Mouse (Mus musculus) ES-E14 (cell line): Measurements from ENCODE around the gene Dlgap1. TPM values are rescaled to one million over a fixed set of nuclear protein-coding genes. Genes with fewer than 3 reads are reported as not detected.

ENCODE experiments used
- DNase-seq: peaks from one replicate; pipeline ENCODE4 v3.0.0-alpha.2; 2013; ENCODE audit warnings: low read depth, low spot score
- H3K27ac ChIP-seq: 2 replicates; pipeline ENCODE4 v1.5.1; 2012; ENCODE audit warnings: low read depth, mild to moderate bottlenecking, low read length, moderate library complexity, mixed read lengths; ENCODE audit not compliant: poor library complexity, insufficient read depth, severe bottlenecking
- H3K36me3 ChIP-seq: 2 replicates; pipeline ENCODE4 v1.6.1; 2012; ENCODE audit warnings: mild to moderate bottlenecking, low read length, moderate library complexity, mixed read lengths; ENCODE audit not compliant: control insufficient read depth, poor library complexity, insufficient read depth, severe bottlenecking
- H3K4me1 ChIP-seq, 2 experiments: fragments of 150-350 bp in 1 of 2; sonication (generic) in 1 of 2; 2 replicates each; pipeline ENCODE4 v1.6.1; 2012; ENCODE audit warnings: low read length in 2 of 2, mild to moderate bottlenecking in 1 of 2, mixed read lengths in 1 of 2; ENCODE audit not compliant: control insufficient read depth in 2 of 2, insufficient read depth in 2 of 2, poor library complexity in 1 of 2
- H3K4me3 ChIP-seq, 2 experiments: fragments of 150-350 bp in 1 of 2; sonication (generic) in 1 of 2; 2 replicates each; pipeline ENCODE4 v1.5.1; 2012; ENCODE audit warnings: low read length in 2 of 2, low read depth in 1 of 2, mild to moderate bottlenecking in 1 of 2, mixed read lengths in 1 of 2; ENCODE audit not compliant: insufficient read depth in 1 of 2, poor library complexity in 1 of 2, severe bottlenecking in 1 of 2
- H3K9ac ChIP-seq: 2 replicates; pipeline ENCODE4 v1.6.1; 2012; ENCODE audit warnings: low read depth, mild to moderate bottlenecking, low read length, mixed read lengths; ENCODE audit not compliant: poor library complexity, insufficient read depth, severe bottlenecking
- H3K9me3 ChIP-seq: fragments of 150-350 bp; sonication (generic); 2 replicates; pipeline ENCODE4 v1.6.1; 2012; ENCODE audit warnings: low read depth, mild to moderate bottlenecking, low read length; ENCODE audit not compliant: control insufficient read depth, insufficient read depth
- CHD2 ChIP-seq: IDR thresholded peaks from 2 replicates; pipeline ENCODE4 v1.6.1; 2014; ENCODE audit warnings: mild to moderate bottlenecking, low read depth, low read length, inconsistent platforms
- HCFC1 ChIP-seq: IDR thresholded peaks from 2 replicates; pipeline ENCODE4 v1.6.1; 2012; ENCODE audit warnings: low read length, inconsistent platforms, borderline replicate concordance; ENCODE audit not compliant: insufficient read depth
- MAFK ChIP-seq: IDR thresholded peaks from 2 replicates; pipeline ENCODE4 v1.6.1; 2014; ENCODE audit warnings: mild to moderate bottlenecking, low read depth, low read length, inconsistent platforms; ENCODE audit not compliant: insufficient read depth
- ZC3H11A ChIP-seq: IDR thresholded peaks from 2 replicates; pipeline ENCODE4 v1.6.1; 2012; ENCODE audit warnings: low read depth, mild to moderate bottlenecking, inconsistent platforms, low read length, borderline replicate concordance
- ZNF384 ChIP-seq: IDR thresholded peaks from 2 replicates; pipeline ENCODE4 v1.6.1; 2012; ENCODE audit warnings: low read depth, low read length, inconsistent platforms
- in situ Hi-C, 2 experiments: fragments of 600-800 bp; cut with MboI; formaldehyde crosslinking; loops; one replicate each; pipeline ENCODE4 v1.15.1; 2025; ENCODE audit warnings: low sequenced_read_pairs in 2 of 2, inconsistent platforms in 1 of 2; ENCODE audit not compliant: unreplicated experiment in 2 of 2
- total RNA-seq: library from RNA; depleted of rRNA; stranded (reverse); fragments of 300-350 nt; gene quantifications from 2 replicates; pipeline ENCODE4 v1.2.3, GENCODE M21; 2012

Dlgap1 gene
- total RNA-seq, 1 experiment, result 0.94 TPM

DNA sequence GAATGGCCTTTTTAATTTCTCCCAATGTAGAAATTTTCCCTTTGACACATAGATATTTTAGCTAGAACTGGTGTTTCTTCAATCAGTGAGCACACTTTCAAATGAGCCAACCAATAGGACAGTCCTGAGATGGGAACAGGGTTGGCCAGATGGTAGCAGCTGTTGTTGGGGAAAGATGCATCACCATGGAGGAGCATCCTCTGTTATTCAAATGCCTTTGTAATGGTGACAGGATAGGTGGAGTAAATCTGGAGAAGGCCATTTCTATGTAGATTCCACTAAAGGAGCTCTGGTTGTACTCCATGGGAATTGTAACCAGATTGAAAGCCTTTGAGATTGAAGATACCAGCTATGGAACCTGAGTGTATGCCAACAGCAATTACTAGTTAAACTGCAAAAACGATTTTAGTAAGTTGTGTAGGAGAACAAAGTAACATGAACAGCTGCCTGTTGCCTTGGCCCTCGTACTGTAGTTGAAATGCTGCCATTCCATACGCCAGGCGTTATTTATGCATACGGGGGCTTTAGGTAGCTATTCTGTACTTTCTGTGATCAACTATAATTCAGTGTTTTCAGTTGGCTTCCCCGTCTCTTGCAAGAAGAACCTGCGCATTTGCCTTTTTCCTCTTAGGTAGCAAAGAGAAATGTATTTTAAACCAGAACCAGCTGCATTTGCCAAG lies 72.0 kb downstream of the Dlgap1 start:
- Histone ChIP-seq H3K36me3 (no peaks in the 10 kb centered on the region), H3K27ac (no peak overlapping the region), H3K4me1 (peaks cover 3 to 7% of the 10 kb centered on the region in 2 experiments; a peak in 2 of 4 replicates), H3K4me3 (no peak overlapping the region), H3K9me3 (no peaks in the 10 kb centered on the region), H3K9ac (no peak overlapping the region)
- peak; percentile 48 for DNase-seq
- no peak for TF ChIP-seq CHD2
- no peak for TF ChIP-seq ZC3H11A
- no peak for TF ChIP-seq ZNF384
- TF ChIP-seq HCFC1, result no peak
- TF ChIP-seq MAFK, result no peak
- in situ Hi-C loops, result no loop called here

- 0 out of 2 replicates have a peak, but pooled peaks have one; percentile 3 for TF ChIP-seq ZC3H11A
- no peak for TF ChIP-seq ZNF384
- no peak for TF ChIP-seq MAFK
- Histone ChIP-seq H3K4me1 (no peaks in the 10 kb centered on the region), H3K27ac (no peak overlapping the region), H3K4me3 (no peak overlapping the region), H3K9ac (no peak overlapping the region), H3K36me3 (no peaks in the 10 kb centered on the region), H3K9me3 (no peaks in the 10 kb centered on the region)
- DNase-seq, result peak; percentile 30
- in situ Hi-C loops, result no loop called here
Measured at GRCm38 (mm10) chr17:70068281-70068680, 99.4 kb downstream of the Dlgap1 start.

DNA sequence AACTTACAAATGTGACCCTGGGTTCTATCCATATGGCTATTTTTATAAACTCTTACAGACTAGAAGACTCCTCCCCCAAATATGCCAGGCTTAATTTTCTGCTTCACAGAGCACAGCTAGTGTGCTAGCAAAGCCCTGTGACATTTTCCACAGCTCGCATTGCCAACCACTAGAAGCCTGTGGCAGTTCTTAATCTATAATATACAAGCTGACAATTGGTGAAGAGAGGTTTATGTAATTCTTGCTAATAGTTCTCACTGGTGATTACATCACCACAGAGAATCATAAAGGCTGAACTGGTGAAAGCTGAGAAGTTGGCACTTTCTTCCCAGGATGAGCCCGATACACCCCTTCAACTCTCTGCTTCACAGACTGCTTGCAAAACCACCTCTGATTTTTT lies 103.2 kb downstream of the Dlgap1 start:
- H3K27ac ChIP-seq, result no peak overlapping the region
- H3K4me3 ChIP-seq, result no peak overlapping the region
- no peak for TF ChIP-seq CHD2
- no peak for TF ChIP-seq HCFC1
- TF ChIP-seq ZNF384, result no peak
- no peak for TF ChIP-seq MAFK
- TF ChIP-seq ZC3H11A, result no peak
- H3K9me3 ChIP-seq, result no peaks in the 10 kb centered on the region
- H3K36me3 ChIP-seq, result no peaks in the 10 kb centered on the region
- H3K4me1 ChIP-seq, result no peaks in the 10 kb centered on the region
- no peak for DNase-seq
- in situ Hi-C loops, result no loop called here
- no peak overlapping the region for H3K9ac ChIP-seq

DNA sequence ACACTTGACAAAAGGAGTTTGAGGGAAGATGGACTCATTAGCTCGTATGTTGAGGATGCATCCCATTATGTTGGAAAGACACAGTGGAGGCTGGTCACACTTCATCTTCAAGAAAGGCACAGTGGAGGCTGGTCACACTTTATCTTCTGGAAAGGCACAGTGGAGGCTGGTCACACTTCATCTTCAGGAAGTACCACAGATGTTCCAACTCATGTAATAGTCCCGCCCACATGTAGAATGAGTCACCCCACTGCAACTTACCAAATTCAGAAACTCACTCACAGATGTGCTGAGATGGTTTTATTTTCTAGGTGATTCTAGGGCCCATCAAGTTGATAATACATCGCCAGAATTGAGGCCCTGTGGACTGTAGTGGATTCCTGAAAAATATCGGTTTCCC lies 119.3 kb downstream of the Dlgap1 start:
- TF ChIP-seq HCFC1 (no peak), ZC3H11A (no peak), ZNF384 (no peak), MAFK (no peak), CHD2 (no peak)
- H3K4me1 ChIP-seq, result no peaks in the 10 kb centered on the region
- no peaks in the 10 kb centered on the region for H3K9me3 ChIP-seq
- no peak for DNase-seq
- no peaks in the 10 kb centered on the region for H3K36me3 ChIP-seq
- no peak overlapping the region for H3K27ac ChIP-seq
- H3K4me3 ChIP-seq, result no peak overlapping the region
- in situ Hi-C loops, result no loop called here
- H3K9ac ChIP-seq, result no peak overlapping the region

GRCm38 (mm10) chr17:70090737-70091136 lies 121.9 kb downstream of the Dlgap1 start:
- H3K4me3 ChIP-seq, result no peak overlapping the region
- no peaks in the 10 kb centered on the region for H3K9me3 ChIP-seq
- H3K9ac ChIP-seq, result no peak overlapping the region
- H3K36me3 ChIP-seq, result no peaks in the 10 kb centered on the region
- DNase-seq, result no peak
- TF ChIP-seq MAFK, result no peak
- no peak for TF ChIP-seq HCFC1
- no peak for TF ChIP-seq ZC3H11A
- no peak for TF ChIP-seq ZNF384
- no peak for TF ChIP-seq CHD2
- no peaks in the 10 kb centered on the region for H3K4me1 ChIP-seq
- no peak overlapping the region for H3K27ac ChIP-seq
- in situ Hi-C loops, result no loop called here
